Mouse (Mus musculus) heart, adult 11 months (tissue): Measurements from ENCODE around the gene Gm45521.

ENCODE experiments used
- DNase-seq: peaks from one replicate; pipeline ENCODE4 v3.0.0; 2022

The Gm45521 gene

DNA sequence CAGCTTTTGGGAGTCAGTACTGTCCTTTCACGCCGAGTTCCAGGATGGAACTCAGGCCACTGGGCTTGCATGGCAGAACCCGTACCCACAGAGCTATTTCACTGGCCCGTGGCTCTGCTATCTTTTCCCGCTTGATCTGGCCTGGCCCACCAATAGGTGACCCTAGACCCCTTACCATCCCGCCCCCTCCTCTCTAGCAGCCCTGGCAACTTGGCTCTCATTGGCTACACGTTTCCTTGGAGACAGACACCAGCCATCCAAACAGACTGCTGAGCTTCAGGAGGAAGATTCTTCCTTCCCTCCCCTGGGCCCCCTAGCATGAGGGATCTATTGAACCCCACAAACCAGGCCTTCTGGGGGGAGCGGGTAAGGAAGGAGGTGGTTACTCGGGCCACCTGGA is at the start of gene Gm45521:
Gene Gm45521 (plus strand): TSS at position 240 of the 400 bp plus-strand sequence.
- DNase-seq: no peak

DNA sequence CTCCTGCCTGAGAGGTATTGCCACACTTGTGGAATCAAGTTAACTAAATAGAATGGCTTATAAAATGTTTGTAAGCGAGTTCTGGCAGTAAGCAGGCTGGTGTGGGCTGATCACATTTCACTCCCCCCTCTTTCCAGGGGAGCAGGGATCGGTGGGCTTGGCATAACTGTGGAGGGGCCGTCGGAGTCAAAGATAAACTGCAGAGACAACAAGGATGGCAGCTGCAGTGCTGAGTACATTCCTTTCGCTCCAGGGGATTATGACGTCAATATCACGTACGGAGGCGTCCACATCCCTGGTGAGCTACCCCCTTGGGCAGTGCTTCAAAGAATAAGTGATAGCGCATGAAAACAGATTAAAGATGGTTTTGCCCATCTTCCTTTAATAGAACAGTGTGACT is 47.6 kb upstream of the Gm45521 start:
- peak; percentile 84 for DNase-seq

DNA sequence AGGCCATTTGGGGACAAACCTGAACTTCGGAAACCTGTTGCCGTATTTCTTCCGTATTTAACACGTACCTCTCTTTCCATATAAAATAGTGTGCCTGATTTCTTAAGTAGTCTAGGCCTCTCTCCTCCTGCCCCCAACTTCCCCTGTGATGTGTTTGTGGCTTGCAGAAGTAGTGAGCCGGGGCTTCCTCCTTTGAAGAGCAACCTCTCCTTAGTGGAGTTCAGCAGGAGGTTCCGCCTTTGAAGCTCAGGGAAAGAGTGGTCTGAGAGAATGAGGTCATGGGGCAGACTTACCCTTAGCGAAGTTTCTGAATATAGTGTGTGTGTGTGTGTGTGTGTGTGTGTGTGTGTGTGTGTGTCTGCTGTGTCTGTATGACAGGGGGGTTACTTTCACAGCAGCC is 43.2 kb upstream of the Gm45521 start:
- DNase-seq: peak; percentile 95

DNA sequence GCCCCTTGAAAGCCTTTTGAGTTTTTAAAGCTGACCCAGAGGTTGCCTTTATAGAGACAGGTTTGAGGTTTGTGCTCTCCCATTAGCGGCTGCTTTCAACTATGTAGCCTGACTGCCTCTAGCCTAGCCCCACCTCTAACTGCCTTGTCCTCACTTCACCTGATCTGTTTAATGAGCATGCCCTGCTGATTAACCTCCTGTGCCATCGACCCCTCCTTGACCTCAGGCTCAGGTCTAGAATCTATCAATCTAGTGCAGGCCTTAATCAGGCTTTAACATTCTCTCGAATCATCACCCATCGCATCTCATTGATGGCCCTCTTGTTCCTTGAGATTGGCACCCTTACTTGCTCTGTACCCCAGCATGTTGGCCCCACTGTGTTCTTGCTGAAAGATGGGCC is 42.6 kb upstream of the Gm45521 start:
- peak; percentile 57 for DNase-seq

- DNase-seq: peak; percentile 90
Measured at GRCm38 (mm10) chr14:7918150-7918991, 38.7 kb upstream of the Gm45521 start.

DNA sequence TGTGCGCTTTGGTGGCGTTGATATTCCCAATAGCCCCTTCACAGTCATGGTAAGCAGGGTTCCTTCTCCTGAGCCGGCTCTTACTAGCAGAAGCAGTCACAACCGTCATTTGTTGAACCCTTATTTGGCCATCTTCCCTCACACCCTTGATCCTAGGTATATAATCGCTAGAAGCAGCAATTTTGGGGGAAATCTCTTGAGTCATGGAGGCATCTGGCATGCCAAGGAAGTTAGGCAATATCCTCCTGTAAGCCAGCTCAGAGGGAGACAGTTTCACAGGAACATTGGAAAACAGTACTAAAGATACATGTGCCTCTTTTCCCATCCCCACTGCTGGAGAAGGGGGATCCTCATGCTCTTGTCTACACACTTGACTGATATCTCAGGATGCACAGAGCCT is 37.8 kb upstream of the Gm45521 start:
- DNase-seq: peak; percentile 58

DNA sequence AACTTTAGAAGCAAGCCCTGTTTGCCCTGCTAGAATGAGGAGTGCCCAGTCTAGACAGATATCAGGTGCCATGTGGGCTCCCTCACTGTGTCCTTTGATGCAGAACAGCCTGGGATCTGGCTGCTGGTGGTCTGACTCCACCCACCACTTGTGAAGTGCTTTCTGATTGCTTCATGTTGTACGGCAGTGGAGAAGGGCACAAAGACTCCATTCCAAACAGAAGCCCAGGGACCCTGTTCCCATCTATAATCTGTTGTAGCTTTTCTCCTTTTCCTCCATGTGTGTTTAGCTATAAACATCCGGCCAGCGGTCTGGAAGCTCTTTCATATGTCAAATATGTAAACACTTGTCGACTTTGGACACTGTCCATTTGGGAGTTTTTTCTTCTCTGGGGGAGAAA is 37.2 kb upstream of the Gm45521 start:
- peak; percentile 78 for DNase-seq

GRCm38 (mm10) chr14:7921459-7921858 is 35.6 kb upstream of the Gm45521 start:
- no peak for DNase-seq

DNA sequence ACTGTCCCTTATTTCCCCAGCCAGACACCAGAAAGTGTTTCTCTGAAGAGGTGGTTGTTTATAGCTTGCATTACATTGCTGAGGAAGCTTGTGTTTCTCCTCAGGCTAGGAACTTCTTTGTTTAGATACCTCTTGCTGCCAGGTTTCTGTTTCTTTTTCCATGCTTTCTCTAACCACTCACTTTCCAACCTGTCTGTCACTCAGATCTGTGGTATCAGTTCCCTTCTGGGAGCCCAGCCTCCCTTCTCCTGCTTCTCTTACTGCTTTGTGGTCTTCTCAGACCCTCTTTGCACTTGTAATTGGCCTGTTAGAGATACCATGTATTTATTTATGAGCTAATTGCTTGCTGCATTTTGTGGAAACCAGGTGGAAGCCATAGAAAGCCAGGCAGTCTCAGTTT is 33.5 kb upstream of the Gm45521 start:
- no peak for DNase-seq

GRCm38 (mm10) chr14:7928362-7928761 is 28.7 kb upstream of the Gm45521 start:
- DNase-seq: no peak

- no peak for DNase-seq
Measured at GRCm38 (mm10) chr14:7929029-7929428, 28.1 kb upstream of the Gm45521 start.

DNA sequence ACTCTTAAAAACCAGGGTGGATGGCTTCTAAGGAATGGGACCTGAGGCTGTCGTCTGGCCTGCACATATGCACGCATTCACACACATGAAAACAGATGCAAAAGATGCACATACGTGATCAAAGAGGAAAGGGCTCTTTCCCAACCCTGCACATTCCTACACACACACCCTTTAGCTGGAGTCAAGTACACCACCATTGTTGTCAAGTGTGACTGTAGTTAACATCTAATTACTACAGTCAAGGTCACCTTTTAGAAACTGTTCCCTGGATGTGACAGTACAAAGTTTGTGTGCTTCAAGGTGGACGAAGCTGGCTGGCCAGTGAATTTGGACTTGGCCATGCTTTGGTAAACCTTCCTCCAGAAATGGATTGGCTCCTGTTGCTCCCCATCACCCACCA is 24.9 kb upstream of the Gm45521 start:
- no peak for DNase-seq

GRCm38 (mm10) chr14:7934166-7934565 is 22.9 kb upstream of the Gm45521 start:
- DNase-seq: no peak

DNA sequence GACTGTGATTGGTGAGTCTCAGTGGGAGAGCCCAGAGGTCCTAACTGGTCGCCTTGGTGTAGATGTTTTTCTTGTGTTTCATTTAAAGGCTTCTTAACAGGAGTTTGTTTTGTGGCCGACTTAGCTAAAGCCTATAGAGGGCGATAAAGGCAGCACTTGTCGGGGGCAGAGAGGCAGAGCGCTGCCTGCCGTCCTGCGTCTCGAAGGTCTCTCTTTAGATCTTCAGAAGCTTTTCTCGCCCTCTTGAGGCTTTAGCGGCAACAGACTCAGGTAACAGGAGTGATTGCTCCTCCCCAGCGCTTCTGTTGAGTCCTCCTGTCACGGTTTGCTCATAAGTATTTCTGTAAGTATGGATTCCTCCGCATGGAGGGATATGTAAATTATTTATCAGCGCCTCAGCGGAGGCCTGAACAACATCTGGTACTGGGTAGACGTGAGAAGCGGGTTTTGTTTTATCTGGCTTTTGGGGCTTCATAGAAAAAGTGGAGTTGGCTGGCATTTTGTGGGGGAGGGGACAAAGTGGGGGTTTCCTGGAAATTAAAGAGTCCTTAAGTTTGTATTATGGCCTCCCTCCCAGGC is 19.9 kb upstream of the Gm45521 start:
- DNase-seq: no peak

DNA sequence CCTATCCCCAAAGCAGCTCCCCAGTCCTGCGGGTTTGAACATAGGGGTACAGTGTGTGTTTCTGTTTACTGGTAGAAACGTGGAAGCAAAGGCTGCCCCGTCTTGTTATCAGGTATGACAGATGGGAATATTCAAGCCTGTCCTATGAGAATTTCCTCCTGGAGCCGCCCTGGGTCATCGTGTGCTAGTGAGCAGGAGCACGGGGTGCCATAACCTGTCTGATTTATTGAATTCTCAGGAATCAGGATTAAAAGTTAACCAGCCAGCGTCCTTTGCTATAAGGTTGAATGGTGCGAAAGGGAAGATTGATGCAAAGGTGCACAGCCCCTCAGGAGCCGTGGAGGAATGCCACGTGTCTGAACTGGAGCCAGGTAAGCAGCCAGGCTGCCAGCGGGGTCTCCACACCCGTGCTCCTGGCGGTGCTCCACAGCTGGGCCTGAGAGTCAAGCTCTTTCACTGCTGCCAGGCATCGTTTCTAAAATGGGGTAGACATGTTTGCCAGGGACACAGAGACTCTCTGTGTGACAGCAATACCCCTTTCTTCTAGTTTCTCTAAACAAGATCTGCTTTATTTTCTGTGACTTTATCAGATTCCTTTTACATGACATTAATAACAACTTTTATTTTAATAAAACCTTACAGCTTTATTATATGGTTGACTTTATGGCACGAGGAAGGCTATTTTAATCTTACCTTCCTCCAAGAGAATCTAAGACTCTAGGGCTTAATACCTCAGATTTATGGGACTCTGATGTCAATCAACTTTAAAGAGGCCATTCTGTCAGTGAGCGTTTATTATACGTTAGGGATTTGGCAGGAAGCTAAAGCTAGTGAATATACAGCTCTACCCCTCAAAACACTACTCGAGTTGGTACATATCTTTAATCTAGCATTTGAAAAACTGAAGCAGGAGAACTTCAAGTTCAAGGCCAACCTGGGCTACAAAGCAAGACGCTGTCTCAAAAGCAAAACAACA is 18.0 kb upstream of the Gm45521 start:
- DNase-seq: no peak

- no peak for DNase-seq
Measured at GRCm38 (mm10) chr14:7941413-7941812, 15.7 kb upstream of the Gm45521 start.

GRCm38 (mm10) chr14:7943101-7943800 is 13.8 kb upstream of the Gm45521 start:
- DNase-seq: peak; percentile 95

DNA sequence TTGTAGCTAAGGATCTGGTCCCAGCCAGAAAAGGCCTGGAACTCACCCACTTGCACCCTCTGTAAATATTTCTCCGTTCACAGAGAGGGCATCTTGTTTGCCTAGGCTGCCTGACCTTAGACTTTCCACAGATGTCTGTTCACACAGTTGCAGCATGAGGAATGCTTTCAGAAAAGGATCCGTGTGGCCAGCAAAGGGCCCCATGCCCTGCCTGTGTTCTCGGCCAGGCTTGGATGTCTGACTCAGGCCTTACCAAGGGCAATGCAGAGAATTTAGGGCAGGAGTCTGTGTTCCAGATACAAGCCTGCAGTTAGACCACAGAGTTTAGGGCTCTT is 13.3 kb upstream of the Gm45521 start:
- DNase-seq: no peak

DNA sequence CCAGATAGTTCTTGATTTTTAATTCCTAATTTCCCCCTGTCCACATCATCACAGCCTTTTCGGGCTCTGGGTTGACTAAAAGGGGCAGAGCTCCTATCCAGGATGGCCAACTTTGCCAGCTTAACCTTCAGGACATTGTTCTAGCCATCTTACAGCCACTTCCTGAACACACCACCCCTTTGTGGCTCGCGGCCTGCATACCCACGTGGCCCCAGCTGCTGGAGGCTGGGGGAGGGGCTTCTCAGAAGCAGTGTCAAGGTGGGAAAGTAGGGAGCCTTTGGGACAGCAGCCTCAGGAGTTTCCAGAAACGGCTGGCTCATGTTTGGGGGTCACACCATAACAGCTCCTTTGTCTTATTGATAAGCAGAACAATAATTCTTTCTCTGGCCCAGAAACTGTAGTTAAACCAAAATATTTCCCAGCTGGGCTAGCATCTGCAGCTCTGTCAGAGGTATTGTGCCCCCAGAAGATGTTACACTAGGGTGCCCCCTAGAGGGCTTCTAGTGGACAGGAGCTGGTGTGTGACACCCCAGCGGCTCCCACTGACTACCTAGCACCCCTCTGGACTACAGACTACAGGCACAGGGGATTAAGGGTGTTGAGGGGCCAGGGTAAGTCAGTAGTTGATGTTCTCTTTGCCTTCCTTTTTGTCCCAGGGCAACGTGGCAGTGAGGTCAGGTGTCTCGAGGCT is 12.6 kb upstream of the Gm45521 start:
- DNase-seq: no peak

- DNase-seq: no peak
Measured at GRCm38 (mm10) chr14:7945261-7945660, 11.8 kb upstream of the Gm45521 start.

DNA sequence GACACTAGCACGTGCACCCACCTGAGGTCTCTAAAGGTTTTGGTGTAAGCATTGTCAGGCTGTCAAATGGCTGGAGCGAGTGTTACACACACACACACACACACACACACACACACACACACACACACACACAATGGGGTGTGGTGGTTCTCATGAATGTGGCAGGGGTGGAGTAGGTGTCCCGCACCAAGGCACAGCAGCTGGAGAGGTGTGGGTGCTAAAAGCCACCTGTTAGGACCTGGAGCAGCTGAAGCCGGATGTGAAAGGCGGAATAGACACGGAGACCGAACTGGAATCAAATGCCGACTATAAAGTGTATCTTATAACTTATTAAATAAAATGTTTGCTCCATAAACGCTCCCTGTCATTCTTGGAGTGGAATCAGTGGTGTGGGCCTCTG is 5.9 kb upstream of the Gm45521 start:
- DNase-seq: no peak

GRCm38 (mm10) chr14:7952610-7953254 is 4.4 kb upstream of the Gm45521 start:
- DNase-seq: peak; percentile 97
